Mouse (Mus musculus) forebrain, embryonic 13.5 days (tissue): Measurements from ENCODE around the gene Lonrf3. TPM values are rescaled to one million over a fixed set of nuclear protein-coding genes. Genes with fewer than 3 reads are reported as not detected.

Source experiments
- ATAC-seq: fragments of 200-750 bp; cut with Nextera tagmentation; 2 replicates; pipeline ENCODE4 v1.8.0; 2017
- H3K27ac ChIP-seq: fragments of 300-500 bp; sonication (generic); 2 replicates; pipeline ENCODE4 v1.5.1; 2015; ENCODE audit warnings: inconsistent platforms, mild to moderate bottlenecking, moderate library complexity
- H3K27me3 ChIP-seq: fragments of 300-500 bp; sonication (generic); 2 replicates; pipeline ENCODE4 v1.6.1; 2015; ENCODE audit warnings: mild to moderate bottlenecking, inconsistent platforms
- H3K36me3 ChIP-seq: fragments of 300-500 bp; sonication (generic); 2 replicates; pipeline ENCODE4 v1.6.1; 2015; ENCODE audit warnings: mild to moderate bottlenecking, inconsistent platforms; ENCODE audit not compliant: poor library complexity, severe bottlenecking
- H3K4me1 ChIP-seq: fragments of 300-500 bp; sonication (generic); 2 replicates; pipeline ENCODE4 v1.6.1; 2015; ENCODE audit warnings: inconsistent platforms
- H3K4me2 ChIP-seq: fragments of 300-500 bp; sonication (generic); 2 replicates; pipeline ENCODE4 v1.6.1; 2015; ENCODE audit warnings: inconsistent platforms, mild to moderate bottlenecking, moderate library complexity
- H3K4me3 ChIP-seq: fragments of 300-500 bp; sonication (generic); 2 replicates; pipeline ENCODE4 v1.5.1; 2015; ENCODE audit warnings: mild to moderate bottlenecking, inconsistent platforms
- H3K9ac ChIP-seq: fragments of 300-500 bp; sonication (generic); 2 replicates; pipeline ENCODE4 v1.6.1; 2015; ENCODE audit warnings: mild to moderate bottlenecking, inconsistent platforms
- H3K9me3 ChIP-seq: fragments of 300-500 bp; sonication (generic); replicated peaks from 2 replicates; pipeline ENCODE4 v1.6.1; 2016; ENCODE audit warnings: inconsistent platforms
- WGBS: fragments of 180-500 bp; shearing (Covaris S2); methylation state at CpG from one replicate; pipeline ENCODE4 v1.1.7; 2015; 5-methylcytosine and 5-hydroxymethylcytosine counted together
- polyA plus RNA-seq: library from polyadenylated mRNA; unstranded; fragments of >200 nt; fragmentation: Nextera tagmentation; extraction: Ambion mirVana; gene quantifications from 2 replicates; pipeline ENCODE4 v1.2.1, GENCODE M21; 2015

The Lonrf3 gene
- polyA plus RNA-seq: 1.2 and 1.4 TPM in 2 replicates

DNA sequence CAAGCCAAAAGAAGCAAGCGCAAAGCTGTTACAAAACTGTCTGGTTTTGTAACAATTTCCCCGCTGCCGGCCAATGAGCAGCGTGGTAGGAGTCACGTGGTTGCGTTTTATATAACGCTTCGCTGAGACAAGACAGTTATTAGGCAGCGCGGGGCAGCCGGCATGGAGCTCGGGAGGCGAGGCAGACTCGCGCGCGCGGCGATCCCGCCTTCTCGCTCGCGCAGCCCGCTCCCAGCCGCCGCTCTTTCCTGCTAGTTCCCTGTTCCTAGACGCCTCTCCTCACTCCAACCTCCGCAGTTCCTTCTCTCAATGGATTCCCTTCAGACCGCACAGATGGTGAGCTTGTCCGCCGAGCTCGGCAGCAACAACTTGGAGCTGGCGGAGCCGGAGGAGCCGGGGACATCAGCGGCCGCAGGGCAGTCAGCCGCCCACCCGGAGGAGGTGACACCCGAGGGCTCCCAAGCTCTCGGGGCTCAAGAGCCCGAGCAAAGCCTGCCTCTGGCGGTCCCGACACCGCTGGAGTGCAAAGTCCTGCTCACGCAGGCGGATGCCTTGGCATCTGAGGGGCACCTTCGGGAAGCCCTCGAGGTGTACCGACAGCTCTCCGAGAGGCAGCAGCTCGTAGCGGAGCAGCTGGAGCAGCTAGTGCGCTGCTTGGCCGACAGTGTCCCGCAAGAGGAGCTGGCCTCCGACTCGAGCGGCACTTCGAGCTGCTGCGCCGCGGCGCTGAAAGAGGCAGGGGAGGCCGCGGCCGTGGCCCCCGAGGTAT is at the start of gene Lonrf3:
Gene Lonrf3 (plus strand): TSS at position 83 of the 769 bp plus-strand sequence.
- 16% methylated on average over 68 of the region's 68 CpGs for WGBS
- peak within 1 kb of the TSS; percentile 74 for H3K4me2 ChIP-seq
- H3K4me3 ChIP-seq: peak within 1 kb of the TSS; percentile 49
- H3K27me3 ChIP-seq: no peaks in the 10 kb centered on the region
- peak within 1 kb of the TSS; percentile 60 for H3K9ac ChIP-seq
- H3K27ac ChIP-seq: no peak within 1 kb of the TSS
- H3K36me3 ChIP-seq: no peaks in the 10 kb centered on the region
- H3K4me1 ChIP-seq: peaks cover 4% of the 10 kb centered on the region; the same call in 1 of the 2 replicates
- no peaks in the 10 kb centered on the region for H3K9me3 ChIP-seq
- peak; percentile 85 for ATAC-seq

DNA sequence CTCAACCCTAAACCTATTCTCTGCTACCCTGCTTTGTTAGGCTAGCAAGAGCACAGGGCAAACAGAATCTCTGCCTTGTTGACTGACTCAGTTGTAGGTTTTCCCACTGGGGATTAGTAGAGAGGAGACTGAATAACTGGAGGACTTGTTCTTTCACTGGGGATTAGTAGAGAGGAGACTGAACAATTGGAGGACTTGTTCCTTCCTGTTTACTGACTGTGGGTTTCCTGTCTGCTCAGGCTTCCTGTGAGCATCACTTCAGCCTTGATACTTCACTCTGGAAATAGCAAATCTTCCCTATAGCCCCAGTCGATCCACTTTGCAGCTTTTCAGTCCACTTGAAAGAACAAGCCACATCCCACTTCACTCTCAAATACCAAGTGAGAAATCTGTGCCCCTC is 49.4 kb upstream of the Lonrf3 start:
- H3K9me3 ChIP-seq: no peaks in the 10 kb centered on the region
- no peaks in the 10 kb centered on the region for H3K4me1 ChIP-seq
- no peak overlapping the region for H3K9ac ChIP-seq
- no peak overlapping the region for H3K4me3 ChIP-seq
- no peak overlapping the region for H3K4me2 ChIP-seq
- WGBS: 42% methylated on average over 1 of the region's 1 CpGs
- no peak overlapping the region for H3K27ac ChIP-seq
- ATAC-seq: no peak
- no peaks in the 10 kb centered on the region for H3K27me3 ChIP-seq
- H3K36me3 ChIP-seq: no peaks in the 10 kb centered on the region

DNA sequence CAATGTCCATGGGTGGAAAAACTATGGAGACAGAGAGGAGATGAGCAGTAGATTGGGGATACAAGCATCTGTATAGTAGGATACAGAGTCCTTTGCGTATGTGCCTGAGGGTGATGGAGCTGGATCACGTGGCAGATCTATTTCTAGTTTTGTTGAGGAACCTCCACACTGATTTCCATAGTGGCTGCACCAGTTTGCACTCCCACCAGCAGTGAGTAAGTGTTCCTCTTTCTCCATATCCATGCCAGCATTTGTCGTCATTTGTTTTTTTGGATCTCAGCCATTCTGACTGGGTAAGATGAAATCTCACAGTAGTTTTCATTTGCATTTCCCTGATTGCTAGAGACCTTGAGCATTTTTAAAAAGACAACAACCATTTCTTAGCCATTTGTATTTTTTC is 16.7 kb upstream of the Lonrf3 start:
- Histone ChIP-seq H3K4me1 (no peaks in the 10 kb centered on the region), H3K4me3 (no peak overlapping the region), H3K36me3 (no peaks in the 10 kb centered on the region), H3K27ac (no peak overlapping the region), H3K4me2 (no peak overlapping the region), H3K9ac (no peak overlapping the region), H3K9me3 (no peaks in the 10 kb centered on the region), H3K27me3 (no peaks in the 10 kb centered on the region)
- WGBS: 70% methylated on average over 3 of the region's 3 CpGs
- ATAC-seq: no peak

DNA sequence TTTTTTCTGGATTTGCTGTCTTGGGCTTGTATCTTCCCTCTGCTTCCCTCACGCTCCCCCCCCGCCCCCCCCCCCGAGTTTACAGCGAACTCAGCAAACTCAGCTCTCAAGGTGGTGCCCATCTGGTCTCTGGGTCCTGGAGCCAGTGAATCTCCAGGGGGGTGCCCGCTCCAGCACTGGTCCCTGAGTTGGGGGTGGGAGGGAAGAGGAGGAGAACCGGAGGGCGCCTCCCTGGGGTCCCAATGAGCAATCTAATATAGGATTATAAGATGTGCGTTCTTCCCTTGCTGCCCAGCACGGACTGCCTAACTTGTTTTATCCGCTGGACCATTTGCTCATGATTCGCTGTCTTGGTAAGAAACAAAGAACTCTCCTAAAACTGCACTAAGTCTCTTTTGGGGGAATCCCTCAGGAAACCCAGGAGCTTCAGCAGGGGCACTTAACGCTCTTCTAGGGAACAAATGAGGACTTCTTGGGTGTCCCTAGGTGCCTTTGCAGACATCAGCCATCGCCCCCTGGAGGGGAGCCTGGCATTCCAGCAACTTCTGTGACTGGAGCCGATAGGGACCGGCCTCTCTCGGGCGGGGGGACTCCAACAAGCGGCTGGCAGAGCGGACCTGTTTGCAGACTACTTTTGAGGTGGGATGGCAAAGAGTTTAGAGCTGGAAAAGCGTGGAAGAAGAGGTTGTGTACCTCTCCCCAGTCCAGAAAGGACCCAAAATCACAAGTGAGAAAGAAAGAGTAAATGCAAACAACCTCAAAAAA is 480 bp upstream of the Lonrf3 start:
- peaks cover 4% of the 10 kb centered on the region; the same call in 1 of the 2 replicates for H3K4me1 ChIP-seq
- H3K4me2 ChIP-seq: peak overlapping the region; percentile 74
- H3K27me3 ChIP-seq: no peaks in the 10 kb centered on the region
- peak; percentile 28; the same call in 1 of the 2 replicates for ATAC-seq
- peak overlapping the region; percentile 49 for H3K4me3 ChIP-seq
- no peaks in the 10 kb centered on the region for H3K36me3 ChIP-seq
- 23% methylated on average over 16 of the region's 20 CpGs for WGBS
- no peaks in the 10 kb centered on the region for H3K9me3 ChIP-seq
- no peak overlapping the region for H3K27ac ChIP-seq
- no peak overlapping the region for H3K9ac ChIP-seq

DNA sequence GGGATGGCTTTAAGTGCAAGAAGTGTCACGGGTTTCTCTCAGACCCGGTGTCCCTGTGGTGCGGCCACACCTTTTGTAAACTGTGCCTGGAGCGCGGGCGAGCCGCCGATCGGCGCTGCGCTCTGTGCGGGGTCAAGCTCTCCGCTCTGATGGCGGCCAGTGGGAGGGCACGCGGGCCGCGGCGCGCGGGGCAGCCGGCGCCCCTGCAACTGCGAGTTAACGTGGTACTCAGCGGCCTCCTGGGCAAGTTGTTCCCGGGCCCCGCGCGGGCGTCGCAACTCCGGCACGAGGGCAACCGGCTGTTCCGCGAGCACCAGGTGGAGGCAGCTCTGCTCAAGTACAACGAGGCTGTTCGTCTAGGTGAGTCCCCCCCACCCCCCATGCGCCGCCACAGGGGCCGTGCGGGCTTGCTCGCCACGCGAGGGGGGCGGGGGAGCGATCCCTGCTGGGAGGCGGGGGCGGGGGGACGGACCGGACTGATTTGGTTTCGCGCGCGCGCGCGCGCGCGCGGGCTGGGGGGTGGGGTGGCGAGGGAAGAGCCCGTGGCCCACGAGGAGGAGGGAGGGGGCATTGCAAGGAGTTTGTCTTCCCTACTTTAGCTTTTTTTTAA is 992 bp downstream of the Lonrf3 start:
- Histone ChIP-seq H3K36me3 (no peaks in the 10 kb centered on the region), H3K27ac (no peak overlapping the region), H3K4me2 (peak overlapping the region; percentile 74), H3K4me3 (peak overlapping the region; percentile 49), H3K9me3 (no peaks in the 10 kb centered on the region), H3K4me1 (peaks cover 4% of the 10 kb centered on the region; the same call in 1 of the 2 replicates), H3K9ac (peak overlapping the region; percentile 60), H3K27me3 (no peaks in the 10 kb centered on the region)
- 15% methylated on average over 46 of the region's 66 CpGs for WGBS
- ATAC-seq: peak; percentile 14

DNA sequence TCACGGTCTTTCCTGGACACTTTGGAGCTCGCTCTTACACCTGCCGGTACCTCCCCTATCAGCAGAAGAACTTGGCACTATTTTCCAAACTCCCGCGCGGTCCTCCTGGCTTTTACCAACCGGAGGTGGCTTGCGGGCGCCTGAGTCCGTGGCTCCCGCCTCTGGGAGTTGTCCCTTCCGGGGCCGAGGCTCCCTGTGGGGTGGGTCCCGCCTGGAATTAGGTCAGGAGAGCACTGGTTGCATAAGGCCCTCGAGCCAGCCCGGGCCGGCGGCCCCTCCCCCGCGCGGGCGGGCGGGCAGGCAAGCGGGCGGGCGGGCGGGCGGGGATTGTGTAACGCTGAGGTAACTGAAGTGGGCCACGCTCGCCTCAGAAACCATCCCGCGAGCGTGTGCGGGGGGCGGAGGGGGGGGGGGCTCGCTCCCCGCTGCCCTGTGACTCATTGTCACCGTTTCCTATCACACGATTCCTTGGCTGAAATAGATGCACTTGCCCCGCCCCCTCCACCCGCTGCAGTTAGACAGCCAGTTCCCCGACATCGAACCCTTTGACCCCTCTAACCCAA is 1.8 kb downstream of the Lonrf3 start:
- Histone ChIP-seq H3K9me3 (no peaks in the 10 kb centered on the region), H3K27me3 (no peaks in the 10 kb centered on the region), H3K36me3 (no peaks in the 10 kb centered on the region), H3K4me3 (peak overlapping the region; percentile 49), H3K4me1 (peaks cover 4% of the 10 kb centered on the region; the same call in 1 of the 2 replicates), H3K9ac (peak overlapping the region; percentile 46), H3K4me2 (peak overlapping the region; percentile 74), H3K27ac (no peak overlapping the region)
- ATAC-seq: peak; percentile 54
- WGBS: 22% methylated on average over 29 of the region's 44 CpGs

DNA sequence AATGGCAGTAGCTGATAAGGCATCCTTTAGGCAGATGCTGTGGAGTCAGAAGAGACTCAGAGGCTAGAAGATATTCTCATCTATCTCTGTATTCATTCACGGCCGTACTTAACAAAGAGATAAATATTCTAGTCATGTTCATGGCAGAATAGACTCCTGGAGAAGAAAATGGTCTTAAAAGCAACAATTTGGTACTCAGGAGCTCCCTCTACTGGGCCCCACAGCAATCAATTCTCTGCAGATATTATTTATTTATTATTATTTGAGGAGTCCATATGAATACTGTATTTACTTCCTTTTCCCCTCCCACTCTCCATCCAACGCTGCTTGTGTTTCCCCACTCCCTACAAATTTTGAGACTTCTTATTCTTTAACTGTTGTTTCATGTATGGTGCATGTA is 24.3 kb downstream of the Lonrf3 start:
- Histone ChIP-seq H3K9me3 (no peaks in the 10 kb centered on the region), H3K36me3 (no peaks in the 10 kb centered on the region), H3K4me1 (no peaks in the 10 kb centered on the region), H3K27ac (no peak overlapping the region), H3K9ac (no peak overlapping the region), H3K27me3 (no peaks in the 10 kb centered on the region), H3K4me2 (no peak overlapping the region), H3K4me3 (no peak overlapping the region)
- no peak for ATAC-seq
- WGBS: 51% methylated on average over 3 of the region's 3 CpGs

DNA sequence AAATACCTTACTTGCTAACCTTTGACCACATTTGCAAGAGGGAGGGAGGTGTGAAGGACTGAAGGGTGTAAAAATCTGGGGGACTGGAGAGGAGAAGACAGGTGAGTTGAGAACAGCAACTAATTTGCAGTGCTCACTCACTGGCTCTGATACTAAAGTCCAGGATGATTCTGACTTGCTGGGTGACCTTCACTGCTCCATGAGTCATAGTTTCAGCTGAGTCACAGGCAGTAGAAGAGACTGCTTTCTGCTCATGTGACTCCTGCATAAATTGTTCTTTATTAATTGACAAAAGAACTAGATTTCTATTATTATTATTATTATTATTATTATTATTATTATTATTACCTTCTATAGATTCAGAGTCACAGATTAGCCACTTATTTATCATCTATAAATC is 57.2 kb downstream of the Lonrf3 start:
- Histone ChIP-seq H3K9me3 (no peaks in the 10 kb centered on the region), H3K4me3 (no peak overlapping the region), H3K27ac (no peak overlapping the region), H3K4me2 (no peak overlapping the region), H3K36me3 (no peaks in the 10 kb centered on the region), H3K9ac (no peak overlapping the region), H3K27me3 (no peaks in the 10 kb centered on the region), H3K4me1 (no peaks in the 10 kb centered on the region)
- no peak for ATAC-seq

DNA sequence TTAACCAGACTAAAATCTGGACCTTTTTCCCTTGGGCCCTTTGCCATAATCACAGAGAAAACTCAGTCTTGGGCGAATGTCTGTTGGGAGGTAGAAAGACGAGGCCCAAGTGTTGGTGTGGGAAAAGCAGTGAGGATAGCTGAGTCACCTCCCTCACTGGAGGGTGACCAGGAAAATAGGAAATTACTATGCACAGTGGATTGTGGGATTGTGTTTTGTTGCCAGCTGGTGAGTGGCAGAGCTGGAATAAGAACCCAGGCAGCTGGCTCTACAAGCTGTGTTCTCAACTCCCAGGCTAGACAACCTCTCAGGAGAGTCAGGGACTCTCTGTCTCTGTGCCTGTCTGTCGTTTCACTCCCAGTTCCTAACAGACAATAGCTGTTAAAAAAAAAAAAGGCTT is 61.8 kb downstream of the Lonrf3 start:
- no peaks in the 10 kb centered on the region for H3K4me1 ChIP-seq
- H3K9ac ChIP-seq: no peak overlapping the region
- H3K4me2 ChIP-seq: no peak overlapping the region
- no peaks in the 10 kb centered on the region for H3K36me3 ChIP-seq
- no peak overlapping the region for H3K4me3 ChIP-seq
- no peak overlapping the region for H3K27ac ChIP-seq
- no peaks in the 10 kb centered on the region for H3K9me3 ChIP-seq
- no peaks in the 10 kb centered on the region for H3K27me3 ChIP-seq
- peak; percentile 70; the same call in 1 of the 2 replicates for ATAC-seq
- 68% methylated on average over 3 of the region's 3 CpGs for WGBS

DNA sequence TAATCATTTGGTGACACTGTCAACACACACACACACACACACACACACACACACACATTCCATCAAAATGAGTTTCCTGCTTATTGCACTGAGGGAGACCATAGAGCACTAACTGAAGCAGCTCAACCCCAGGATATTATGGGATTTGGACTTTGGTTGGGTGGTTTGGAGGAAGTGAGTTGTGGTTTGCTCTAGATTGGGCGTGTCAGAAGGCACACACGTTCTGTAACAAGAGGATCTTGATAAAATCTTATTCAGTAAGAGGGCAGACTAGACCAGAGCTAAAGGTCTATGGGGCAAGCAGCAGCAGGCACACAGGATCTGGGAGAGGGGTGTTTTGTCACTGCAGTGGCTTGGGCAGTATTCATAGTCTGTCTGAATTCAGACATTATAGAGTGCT is 62.4 kb downstream of the Lonrf3 start:
- H3K9ac ChIP-seq: no peak overlapping the region
- H3K4me2 ChIP-seq: no peak overlapping the region
- no peaks in the 10 kb centered on the region for H3K4me1 ChIP-seq
- no peak overlapping the region for H3K4me3 ChIP-seq
- no peak for ATAC-seq
- no peaks in the 10 kb centered on the region for H3K27me3 ChIP-seq
- 54% methylated on average over 2 of the region's 2 CpGs for WGBS
- no peaks in the 10 kb centered on the region for H3K36me3 ChIP-seq
- no peaks in the 10 kb centered on the region for H3K9me3 ChIP-seq
- H3K27ac ChIP-seq: no peak overlapping the region

DNA sequence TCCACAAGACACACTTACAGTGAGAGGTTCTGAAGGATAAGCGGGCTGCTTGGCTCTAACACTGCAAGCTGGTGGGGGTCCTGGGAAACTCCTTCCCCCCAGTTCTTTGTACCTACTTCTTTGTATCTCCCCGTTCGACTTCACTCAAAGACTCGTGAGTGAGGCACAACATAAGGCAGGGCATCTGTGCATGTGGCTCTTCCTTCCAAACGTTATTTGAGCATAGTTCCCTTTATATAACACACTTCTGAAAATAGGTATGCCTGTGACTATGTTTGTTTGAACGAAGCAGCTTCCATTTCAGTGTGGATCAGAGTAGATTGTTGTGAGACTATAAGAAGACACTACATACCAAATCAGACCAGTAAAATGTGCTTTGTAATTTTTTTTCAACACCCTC is 64.5 kb downstream of the Lonrf3 start:
- Histone ChIP-seq H3K27ac (no peak overlapping the region), H3K4me2 (no peak overlapping the region), H3K27me3 (no peaks in the 10 kb centered on the region), H3K9me3 (no peaks in the 10 kb centered on the region), H3K9ac (no peak overlapping the region), H3K36me3 (no peaks in the 10 kb centered on the region), H3K4me1 (no peaks in the 10 kb centered on the region), H3K4me3 (no peak overlapping the region)
- ATAC-seq: no peak
- WGBS: 72% methylated on average over 6 of the region's 6 CpGs

DNA sequence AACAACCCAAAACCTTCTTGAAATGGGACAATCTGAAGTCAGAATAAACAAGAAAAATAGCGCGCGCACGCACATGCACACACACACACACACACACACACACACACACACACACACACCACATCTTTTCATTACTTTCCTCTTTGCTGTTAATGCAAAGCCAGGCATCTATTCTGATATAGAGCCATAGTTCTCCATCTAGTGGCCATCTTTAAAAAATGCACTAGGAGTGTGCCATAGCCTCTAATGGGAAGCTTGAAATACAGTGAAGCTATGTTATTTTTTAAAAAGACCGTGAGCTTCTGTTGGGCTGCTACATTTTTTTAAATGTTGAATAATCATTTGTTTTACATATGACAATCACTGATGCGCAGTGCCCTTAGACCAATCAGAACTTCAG is 65.1 kb downstream of the Lonrf3 start:
- peak; percentile 73 for ATAC-seq
- no peak overlapping the region for H3K4me2 ChIP-seq
- no peaks in the 10 kb centered on the region for H3K27me3 ChIP-seq
- WGBS: 41% methylated on average over 6 of the region's 6 CpGs
- no peaks in the 10 kb centered on the region for H3K4me1 ChIP-seq
- no peaks in the 10 kb centered on the region for H3K9me3 ChIP-seq
- H3K4me3 ChIP-seq: no peak overlapping the region
- H3K27ac ChIP-seq: no peak overlapping the region
- no peaks in the 10 kb centered on the region for H3K36me3 ChIP-seq
- no peak overlapping the region for H3K9ac ChIP-seq
